Mouse (Mus musculus) cerebellum, adult 2 months (tissue): ENCODE results near the gene Nom1.

Experiments
- CTCF ChIP-seq: fragments of 200-500 bp; IDR thresholded peaks from 2 replicates; pipeline ENCODE4 v1.5.1; 2011; ENCODE audit warnings: low read depth, mild to moderate bottlenecking, control low read depth, low read length, moderate library complexity, borderline replicate concordance; ENCODE audit not compliant: insufficient read depth
- POLR2A ChIP-seq: fragments of 200-500 bp; IDR thresholded peaks from 2 replicates; pipeline ENCODE4 v1.6.1; 2011; ENCODE audit warnings: low read length, control low read depth, borderline replicate concordance; ENCODE audit not compliant: insufficient read depth

- TF ChIP-seq POLR2A (no peak), CTCF (no peak)
Measured at GRCm38 (mm10) chr5:29410854-29411253, 23.6 kb upstream of the Nom1 start.
